Mouse (Mus musculus) megakaryocyte, embryonic 14.5 days (primary cell): ENCODE results near the gene Pla2g4b.

ENCODE experiments used
- FLI1 ChIP-seq: IDR thresholded peaks from 2 replicates; pipeline ENCODE4 v1.6.1; 2012; ENCODE audit warnings: low read length, inconsistent platforms, mixed read lengths
- GATA1 ChIP-seq: IDR thresholded peaks from 3 replicates; pipeline ENCODE4 v1.6.1; 2012; ENCODE audit warnings: mixed read lengths, low read length, inconsistent platforms, borderline replicate concordance

DNA sequence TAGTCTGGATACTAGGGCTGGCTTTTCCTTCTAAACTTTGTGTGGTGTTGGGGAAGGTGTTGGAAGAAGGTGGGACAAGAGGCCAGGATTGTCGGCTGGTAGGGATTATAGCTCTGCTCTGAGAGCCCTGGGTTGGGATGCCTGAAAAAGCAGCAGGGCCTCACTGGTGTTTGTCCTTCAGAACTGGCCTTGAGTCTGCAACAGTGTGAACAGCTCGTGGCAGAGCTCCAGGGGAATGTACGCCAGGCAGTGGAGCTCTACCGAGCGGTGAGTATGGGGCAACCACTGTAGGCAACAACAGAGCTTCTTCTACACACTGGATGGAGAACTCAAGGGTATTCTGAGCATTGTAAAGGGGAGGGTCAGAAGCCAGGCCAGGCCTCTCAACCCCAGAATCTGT is 8.9 kb upstream of the Pla2g4b start:
- TF ChIP-seq GATA1 (no peak), FLI1 (no peak)
